In genomic region chr2:104319443-104319842, GRCm38 (mm10) we compare ENCODE assay signal across 20 mouse cellular contexts.
DNase-seq lines count a peak whose midpoint lies in the region; ATAC-seq and TF ChIP-seq lines count a peak whose summit lies in the region.
"Had no signal": no experiment of that assay in that cellular context is flagged by ENCODE, and none has a peak within 500 bp of the region (broad histone marks: within the 10 kb centered on the region; RNA-seq: fewer than 3 reads in every experiment).

No protein-coding gene starts in this region.

- no peak for TF ChIP-seq CTCF in cerebellum, adult 2 months (IDR thresholded peaks at IDR 0.05; ENCODE audit: borderline replicate concordance, insufficient read depth, low read depth, low read length)
- TF ChIP-seq CTCF in layer of hippocampus, adult 2 months (conservative IDR thresholded peaks at IDR 0.05) = no peak
- TF ChIP-seq CTCF in cortical plate, adult 2 months (IDR thresholded peaks at IDR 0.05; ENCODE audit: extremely low read depth, insufficient read depth, low read length) = no peak

- no peak for ATAC-seq in cerebellum, adult (ENCODE audit: insufficient number of reproducible peaks, low FRiP score, low TSS enrichment)
- no peak for ATAC-seq in forebrain, embryonic 15.5 days (replicated peaks)
- ATAC-seq in forebrain, embryonic 11.5 days (replicated peaks; ENCODE audit: low FRiP score) = no peak
- ATAC-seq: CD4-positive, CD25-positive, alpha-beta regulatory T cell, adult 4 months had no signal

- peaks cover 49% of the 10 kb centered on the region for H3K4me1 ChIP-seq in cerebellum, adult 2 months (ENCODE audit: control insufficient read depth, insufficient read depth, low read length)
- peaks cover 37% of the 10 kb centered on the region for H3K4me1 ChIP-seq in forebrain, embryonic 15.5 days
- no peaks in the 10 kb centered on the region for H3K4me1 ChIP-seq in forebrain, embryonic 11.5 days (replicated peaks; ENCODE audit: control insufficient read depth, insufficient read depth, low read length)
- peaks cover 31% of the 10 kb centered on the region for H3K4me1 ChIP-seq in cortical plate, adult 2 months (ENCODE audit: control insufficient read depth, insufficient read depth, low read length)
- H3K4me1 ChIP-seq: embryonic facial prominence, embryonic 15.5 days; forebrain, embryonic 10.5 days; heart, embryonic 13.5 days; hindbrain, embryonic 12.5 days had no signal

- 80% methylated on average over 10 of the region's 10 CpGs for WGBS in cerebellum, adult 2 months
- WGBS in forebrain, embryonic 15.5 days = 96% methylated on average over 10 of the region's 10 CpGs
- 96% methylated on average over 10 of the region's 10 CpGs for whole genome bisulfite sequencing in forebrain, embryonic 11.5 days

- H3K9me3 ChIP-seq in forebrain, embryonic 15.5 days = no peaks in the 10 kb centered on the region
- H3K9me3 ChIP-seq in forebrain, embryonic 11.5 days (ENCODE audit: control insufficient read depth, low read length) = no peaks in the 10 kb centered on the region
- H3K9me3 ChIP-seq: embryonic facial prominence, embryonic 15.5 days; forebrain, embryonic 10.5 days; G1E; heart, embryonic 13.5 days; hindbrain, embryonic 12.5 days had no signal

- peak overlapping the region; percentile 90; the same call in 1 of the 2 replicates for H3K27ac ChIP-seq in cerebellum, adult 2 months (ENCODE audit: insufficient read depth, low read length)
- 0 out of 2 replicates have a peak overlapping the region, but pooled peaks have one; percentile 70 for H3K27ac ChIP-seq in forebrain, embryonic 15.5 days (replicated peaks)
- H3K27ac ChIP-seq in forebrain, embryonic 11.5 days (ENCODE audit: low read depth, low read length) = no peak overlapping the region
- peak overlapping the region; percentile 94 for H3K27ac ChIP-seq in layer of hippocampus, adult 2 months
- H3K27ac ChIP-seq in cortical plate, adult 2 months (ENCODE audit: insufficient read depth, low read length) = peak overlapping the region; percentile 26
- H3K27ac ChIP-seq: embryonic facial prominence, embryonic 15.5 days; forebrain, embryonic 10.5 days; gastrocnemius, adult 2 months; heart, embryonic 13.5 days; hindbrain, embryonic 12.5 days had no signal

- TF ChIP-seq POLR2A in cerebellum, adult 2 months (IDR thresholded peaks at IDR 0.05; ENCODE audit: borderline replicate concordance, insufficient read depth, low read length) = no peak
- no peak for TF ChIP-seq POLR2A in cortical plate, adult 2 months (IDR thresholded peaks at IDR 0.05; ENCODE audit: extremely low read depth, insufficient read depth, low read length)

- no peak overlapping the region for H3K9ac ChIP-seq in forebrain, embryonic 15.5 days (replicated peaks)
- H3K9ac ChIP-seq in forebrain, embryonic 11.5 days (ENCODE audit: low read length) = no peak overlapping the region
- H3K9ac ChIP-seq: embryonic facial prominence, embryonic 15.5 days; heart, embryonic 13.5 days; hindbrain, embryonic 12.5 days had no signal

- no peaks in the 10 kb centered on the region for H3K36me3 ChIP-seq in forebrain, embryonic 15.5 days
- H3K36me3 ChIP-seq in forebrain, embryonic 11.5 days (ENCODE audit: control insufficient read depth, insufficient read depth, low read length) = no peaks in the 10 kb centered on the region
- H3K36me3 ChIP-seq: embryonic facial prominence, embryonic 15.5 days; forebrain, embryonic 10.5 days; G1E; heart, embryonic 13.5 days; hindbrain, embryonic 12.5 days had no signal

- H3K27me3 ChIP-seq in cerebellum, adult 2 months (ENCODE audit: control insufficient read depth, insufficient read depth, low read length) = no peaks in the 10 kb centered on the region
- H3K27me3 ChIP-seq in forebrain, embryonic 15.5 days = no peaks in the 10 kb centered on the region
- no peaks in the 10 kb centered on the region for H3K27me3 ChIP-seq in forebrain, embryonic 11.5 days (ENCODE audit: control insufficient read depth, insufficient read depth, low read length)
- H3K27me3 ChIP-seq: embryonic facial prominence, embryonic 15.5 days; heart, embryonic 13.5 days; hindbrain, embryonic 12.5 days had no signal

- DNase-seq in cerebellum, adult 2 months = no peak
- DNase-seq in forebrain, embryonic 11.5 days (ENCODE audit: low spot score) = no peak
- no peak for DNase-seq in layer of hippocampus, adult 2 months (ENCODE audit: low spot score in 2 of 2)
- DNase-seq in layer of hippocampus, adult 9-11 months = no peak
- DNase-seq: B cell, adult 2 months; cerebellum, adult 11 months; embryo, embryonic 11 days; gastrocnemius, adult 2 months; gastrocnemius, postnatal 25 days; heart, postnatal 4 days had no signal

- no peak overlapping the region for H3K4me2 ChIP-seq in forebrain, embryonic 15.5 days (replicated peaks)
- no peak overlapping the region for H3K4me2 ChIP-seq in forebrain, embryonic 11.5 days (ENCODE audit: low read depth, low read length, severe bottlenecking)
- H3K4me2 ChIP-seq: embryonic facial prominence, embryonic 15.5 days; heart, embryonic 13.5 days; hindbrain, embryonic 12.5 days had no signal

- H3K4me3 ChIP-seq in cerebellum, adult 2 months (replicated peaks; ENCODE audit: insufficient read depth, low read depth, low read length) = no peak overlapping the region
- no peak overlapping the region for H3K4me3 ChIP-seq in forebrain, embryonic 15.5 days
- H3K4me3 ChIP-seq in forebrain, embryonic 11.5 days (ENCODE audit: low read depth, low read length) = no peak overlapping the region
- no peak overlapping the region for H3K4me3 ChIP-seq in layer of hippocampus, adult 2 months
- no peak overlapping the region for H3K4me3 ChIP-seq in cortical plate, adult 2 months (ENCODE audit: insufficient read depth, low read length)
- H3K4me3 ChIP-seq: embryonic facial prominence, embryonic 15.5 days; erythroblast, embryonic 14.5 days; forebrain, embryonic 10.5 days; gastrocnemius, adult 2 months; heart, embryonic 13.5 days; hindbrain, embryonic 12.5 days had no signal
